Mouse (Mus musculus): ENCODE results near the gene Abhd17c. TPM values are rescaled to one million over a fixed set of nuclear protein-coding genes. Genes with fewer than 3 reads are reported as not detected.

Gene Abhd17c
- total and polyA plus RNA-seq, 3 experiments: 29.5 to 34.8 (median 32.7) TPM

- no peak for DNase-seq
- Histone ChIP-seq H3K4me3 (no peak overlapping the region), H3K4me1 (ENCODE audit: control insufficient read depth, insufficient read depth, low read length) (peaks cover 22% of the 10 kb centered on the region), H3K36me3 (ENCODE audit: control insufficient read depth, insufficient read depth, low read length) (peaks cover 12% of the 10 kb centered on the region), H3K27me3 (ENCODE audit: control insufficient read depth, insufficient read depth, low read length) (no peaks in the 10 kb centered on the region), H3K9ac (ENCODE audit: low read depth, low read length) (no peak overlapping the region), H3K27ac (no peak overlapping the region), H3K79me2 (replicated peaks; ENCODE audit: control insufficient read depth, insufficient read depth, low read length) (peaks cover 14% of the 10 kb centered on the region)
- WGBS: 38% methylated on average over 7 of the region's 7 CpGs
- TF ChIP-seq EP300 (IDR thresholded peaks at IDR 0.05; ENCODE audit: insufficient read depth, low read depth, low read length) (no peak), POLR2A (IDR thresholded peaks at IDR 0.05; ENCODE audit: insufficient read depth, low read depth, low read length) (no peak), CTCF (IDR thresholded peaks at IDR 0.05) (no peak)
- intact Hi-C loops (cut with DNase I): no loop called here
Measured at GRCm38 (mm10) chr7:84142736-84143473, 8.8 kb downstream of the Abhd17c start.

DNA sequence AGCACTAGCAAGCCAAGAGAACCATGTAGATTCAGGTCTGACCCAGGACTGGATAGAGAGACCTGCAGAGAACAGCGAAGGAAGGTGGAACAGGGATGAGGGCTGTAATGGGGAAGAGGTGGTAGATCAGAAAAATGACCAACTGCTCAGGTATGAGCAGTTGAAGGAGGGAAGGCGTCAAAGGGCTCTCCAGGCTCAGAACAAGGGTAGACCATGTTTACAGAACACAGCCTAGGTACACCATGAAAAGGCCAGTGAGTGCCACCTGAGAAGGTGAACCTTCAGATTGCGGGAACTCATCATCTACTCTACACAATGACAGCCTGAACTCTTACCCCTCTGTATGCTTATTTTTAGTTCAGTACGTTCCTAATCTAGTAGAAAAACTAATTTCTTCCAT lies 9.5 kb downstream of the Abhd17c start:
- no peak for TF ChIP-seq POLR2A (IDR thresholded peaks at IDR 0.05; ENCODE audit: insufficient read depth, low read depth, low read length)
- no peak for TF ChIP-seq EP300 (IDR thresholded peaks at IDR 0.05; ENCODE audit: insufficient read depth, low read depth, low read length)
- TF ChIP-seq CTCF (IDR thresholded peaks at IDR 0.05): no peak
- intact Hi-C loops (cut with DNase I): no loop called here
- Histone ChIP-seq H3K27me3 (ENCODE audit: control insufficient read depth, insufficient read depth, low read length) (no peaks in the 10 kb centered on the region), H3K4me1 (ENCODE audit: control insufficient read depth, insufficient read depth, low read length) (peaks cover 22% of the 10 kb centered on the region), H3K4me3 (no peak overlapping the region), H3K36me3 (ENCODE audit: control insufficient read depth, insufficient read depth, low read length) (peaks cover 12% of the 10 kb centered on the region), H3K79me2 (replicated peaks; ENCODE audit: control insufficient read depth, insufficient read depth, low read length) (peaks cover 14% of the 10 kb centered on the region), H3K9ac (ENCODE audit: low read depth, low read length) (no peak overlapping the region), H3K27ac (no peak overlapping the region)
- no peak for DNase-seq
- WGBS: 83% methylated on average over 4 of the region's 4 CpGs

GRCm38 (mm10) chr7:84139566-84139965 lies 12.1 kb downstream of the Abhd17c start:
- H3K27me3 ChIP-seq (ENCODE audit: control insufficient read depth, insufficient read depth, low read length): no peaks in the 10 kb centered on the region
- intact Hi-C loops (cut with DNase I): no loop called here
- TF ChIP-seq POLR2A (IDR thresholded peaks at IDR 0.05; ENCODE audit: insufficient read depth, low read depth, low read length) (no peak), CTCF (IDR thresholded peaks at IDR 0.05) (no peak), EP300 (IDR thresholded peaks at IDR 0.05; ENCODE audit: insufficient read depth, low read depth, low read length) (no peak)
- no peak overlapping the region for H3K27ac ChIP-seq
- H3K79me2 ChIP-seq (replicated peaks; ENCODE audit: control insufficient read depth, insufficient read depth, low read length): peaks cover 12% of the 10 kb centered on the region
- no peak overlapping the region for H3K9ac ChIP-seq (ENCODE audit: low read depth, low read length)
- no peak overlapping the region for H3K4me3 ChIP-seq
- H3K36me3 ChIP-seq (ENCODE audit: control insufficient read depth, insufficient read depth, low read length): peaks cover 14% of the 10 kb centered on the region
- DNase-seq: no peak
- 39% methylated on average over 4 of the region's 4 CpGs for WGBS
- H3K4me1 ChIP-seq (ENCODE audit: control insufficient read depth, insufficient read depth, low read length): peaks cover 19% of the 10 kb centered on the region

DNA sequence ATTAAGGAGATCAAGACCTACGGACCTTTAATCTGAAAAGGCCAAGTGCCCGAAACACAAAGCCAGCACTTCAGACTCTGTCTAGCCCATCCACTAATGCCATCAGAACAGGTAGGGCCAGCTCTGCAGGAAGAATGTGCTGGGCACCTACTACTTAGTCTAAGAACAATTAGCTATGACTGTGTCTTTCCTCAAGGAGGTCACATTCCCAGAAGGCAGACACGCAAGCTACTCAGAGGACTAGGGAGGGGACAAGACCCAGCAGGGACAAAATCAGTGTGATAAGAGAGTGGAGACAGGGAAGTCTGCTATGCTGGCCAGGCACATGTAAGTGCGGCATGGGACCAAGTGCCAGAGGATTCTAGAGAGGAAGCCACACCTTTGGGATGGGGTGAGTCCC lies 13.0 kb downstream of the Abhd17c start:
- intact Hi-C loops (cut with DNase I): no loop called here
- no peak for TF ChIP-seq CTCF (IDR thresholded peaks at IDR 0.05)
- no peak for TF ChIP-seq POLR2A (IDR thresholded peaks at IDR 0.05; ENCODE audit: insufficient read depth, low read depth, low read length)
- no peak for TF ChIP-seq EP300 (IDR thresholded peaks at IDR 0.05; ENCODE audit: insufficient read depth, low read depth, low read length)
- no peak for DNase-seq
- Histone ChIP-seq H3K9ac (ENCODE audit: low read depth, low read length) (no peak overlapping the region), H3K79me2 (replicated peaks; ENCODE audit: control insufficient read depth, insufficient read depth, low read length) (peaks cover 11% of the 10 kb centered on the region), H3K36me3 (ENCODE audit: control insufficient read depth, insufficient read depth, low read length) (peaks cover 14% of the 10 kb centered on the region), H3K27ac (no peak overlapping the region), H3K4me3 (no peak overlapping the region), H3K27me3 (ENCODE audit: control insufficient read depth, insufficient read depth, low read length) (no peaks in the 10 kb centered on the region), H3K4me1 (ENCODE audit: control insufficient read depth, insufficient read depth, low read length) (peaks cover 17% of the 10 kb centered on the region)
- 49% methylated on average over 4 of the region's 4 CpGs for WGBS

GRCm38 (mm10) chr7:84137779-84138178 lies 13.9 kb downstream of the Abhd17c start:
- no peak for DNase-seq
- H3K79me2 ChIP-seq (replicated peaks; ENCODE audit: control insufficient read depth, insufficient read depth, low read length): peaks cover 10% of the 10 kb centered on the region
- intact Hi-C loops (cut with DNase I): no loop called here
- TF ChIP-seq EP300 (IDR thresholded peaks at IDR 0.05; ENCODE audit: insufficient read depth, low read depth, low read length) (no peak), POLR2A (IDR thresholded peaks at IDR 0.05; ENCODE audit: insufficient read depth, low read depth, low read length) (no peak), CTCF (IDR thresholded peaks at IDR 0.05) (no peak)
- 71% methylated on average over 3 of the region's 3 CpGs for WGBS
- no peaks in the 10 kb centered on the region for H3K27me3 ChIP-seq (ENCODE audit: control insufficient read depth, insufficient read depth, low read length)
- peaks cover 11% of the 10 kb centered on the region for H3K4me1 ChIP-seq (ENCODE audit: control insufficient read depth, insufficient read depth, low read length)
- H3K4me3 ChIP-seq: no peak overlapping the region
- H3K36me3 ChIP-seq (ENCODE audit: control insufficient read depth, insufficient read depth, low read length): peaks cover 11% of the 10 kb centered on the region
- H3K27ac ChIP-seq: no peak overlapping the region
- H3K9ac ChIP-seq (ENCODE audit: low read depth, low read length): no peak overlapping the region
